Mouse (Mus musculus): ENCODE measurements around the gene Sgsm1. TPM values are rescaled to one million over a fixed set of nuclear protein-coding genes. Genes with fewer than 3 reads are reported as not detected.

Gene Sgsm1
- polyA plus RNA-seq, 1 experiment = 1.0 TPM

DNA sequence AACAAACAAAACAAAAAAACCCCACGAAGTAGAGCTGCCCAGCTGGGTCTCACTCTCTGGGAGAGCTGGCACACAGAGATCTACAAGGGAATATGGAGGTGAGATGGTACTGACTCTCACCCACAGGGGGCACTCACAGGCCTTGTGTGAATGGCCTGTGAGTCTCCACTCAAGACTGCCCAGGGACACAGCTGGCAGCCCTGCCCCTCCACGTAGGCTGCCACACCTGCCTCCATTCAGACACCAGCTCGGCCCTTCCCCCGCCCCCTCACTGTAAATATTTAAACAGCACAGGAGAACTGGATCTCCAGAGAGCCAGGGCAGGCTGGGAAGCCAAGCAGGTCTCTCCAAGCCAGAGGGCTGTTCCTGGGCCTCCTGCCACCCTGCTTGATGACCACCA, 14.8 kb downstream of the Sgsm1 start:
- H3K36me3 ChIP-seq (ENCODE audit: control insufficient read depth, insufficient read depth, low read length) = no peaks in the 10 kb centered on the region
- no peak for DNase-seq
- H3K27me3 ChIP-seq (ENCODE audit: control insufficient read depth, insufficient read depth, low read length) = no peaks in the 10 kb centered on the region
- TF ChIP-seq POLR2A (IDR thresholded peaks at IDR 0.05; ENCODE audit: control insufficient read depth, extremely low read depth, insufficient read depth, low read length, poor library complexity) (no peak), CTCF (IDR thresholded peaks at IDR 0.05; ENCODE audit: borderline replicate concordance, control insufficient read depth, extremely low read depth, insufficient read depth, low read length, poor library complexity) (no peak)
- 50% methylated on average over 4 of the region's 4 CpGs for WGBS
- no peak overlapping the region for H3K4me3 ChIP-seq (ENCODE audit: control insufficient read depth, insufficient read depth, low read length)
- no peak overlapping the region for H3K27ac ChIP-seq (ENCODE audit: control insufficient read depth, insufficient read depth, low read length)
- no peaks in the 10 kb centered on the region for H3K4me1 ChIP-seq (replicated peaks; ENCODE audit: control insufficient read depth, insufficient read depth, low read length)

DNA sequence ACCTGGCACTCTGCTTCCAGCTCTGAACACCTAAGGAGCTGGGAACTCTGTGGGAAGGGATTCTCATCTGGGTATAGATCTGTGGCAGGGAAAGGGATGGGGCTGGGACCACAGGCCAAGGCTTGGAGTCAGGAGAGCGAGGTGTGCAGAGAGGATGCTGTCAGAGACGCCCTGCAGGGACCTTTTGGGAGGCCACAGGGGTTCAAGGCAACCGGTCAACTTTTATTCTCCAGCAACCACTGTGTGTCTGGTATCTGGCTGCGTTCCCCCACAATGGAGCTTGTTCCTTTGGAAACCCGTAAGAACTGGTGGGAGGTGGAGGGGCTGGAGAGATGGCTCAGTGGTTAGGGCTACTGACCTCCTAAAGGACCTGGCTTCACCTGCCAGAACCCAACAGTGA, 16.0 kb downstream of the Sgsm1 start:
- TF ChIP-seq POLR2A (IDR thresholded peaks at IDR 0.05; ENCODE audit: control insufficient read depth, extremely low read depth, insufficient read depth, low read length, poor library complexity) (no peak), CTCF (IDR thresholded peaks at IDR 0.05; ENCODE audit: borderline replicate concordance, control insufficient read depth, extremely low read depth, insufficient read depth, low read length, poor library complexity) (no peak)
- 96% methylated on average over 5 of the region's 5 CpGs for WGBS
- Histone ChIP-seq H3K27ac (ENCODE audit: control insufficient read depth, insufficient read depth, low read length) (no peak overlapping the region), H3K27me3 (ENCODE audit: control insufficient read depth, insufficient read depth, low read length) (no peaks in the 10 kb centered on the region), H3K36me3 (ENCODE audit: control insufficient read depth, insufficient read depth, low read length) (no peaks in the 10 kb centered on the region), H3K4me3 (ENCODE audit: control insufficient read depth, insufficient read depth, low read length) (no peak overlapping the region), H3K4me1 (replicated peaks; ENCODE audit: control insufficient read depth, insufficient read depth, low read length) (no peaks in the 10 kb centered on the region)
- no peak for DNase-seq

DNA sequence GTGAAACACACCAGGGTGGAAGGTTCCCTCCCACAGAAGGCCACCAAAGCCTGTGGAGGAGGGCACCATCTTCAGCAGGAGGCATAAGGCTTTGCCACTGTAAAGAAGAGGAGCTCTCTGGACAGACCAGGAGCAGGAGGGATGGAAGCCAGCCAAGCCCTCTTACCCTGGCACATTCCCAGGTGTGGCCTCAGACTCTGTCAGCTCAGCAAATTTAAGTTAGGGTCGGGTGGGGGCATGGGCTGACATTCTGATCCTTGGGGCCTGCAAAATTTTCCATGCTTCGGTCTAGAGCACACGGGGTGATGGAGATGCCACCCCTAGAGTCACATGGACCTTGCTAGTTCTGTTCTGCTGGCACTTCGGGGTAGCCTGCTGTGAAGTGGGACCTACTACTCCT, 17.1 kb downstream of the Sgsm1 start:
- 58% methylated on average over 4 of the region's 4 CpGs for WGBS
- no peak overlapping the region for H3K27ac ChIP-seq (ENCODE audit: control insufficient read depth, insufficient read depth, low read length)
- no peaks in the 10 kb centered on the region for H3K27me3 ChIP-seq (ENCODE audit: control insufficient read depth, insufficient read depth, low read length)
- DNase-seq = no peak
- no peaks in the 10 kb centered on the region for H3K36me3 ChIP-seq (ENCODE audit: control insufficient read depth, insufficient read depth, low read length)
- no peak overlapping the region for H3K4me3 ChIP-seq (ENCODE audit: control insufficient read depth, insufficient read depth, low read length)
- no peak for TF ChIP-seq POLR2A (IDR thresholded peaks at IDR 0.05; ENCODE audit: control insufficient read depth, extremely low read depth, insufficient read depth, low read length, poor library complexity)
- TF ChIP-seq CTCF (IDR thresholded peaks at IDR 0.05; ENCODE audit: borderline replicate concordance, control insufficient read depth, extremely low read depth, insufficient read depth, low read length, poor library complexity) = no peak
- no peaks in the 10 kb centered on the region for H3K4me1 ChIP-seq (replicated peaks; ENCODE audit: control insufficient read depth, insufficient read depth, low read length)

DNA sequence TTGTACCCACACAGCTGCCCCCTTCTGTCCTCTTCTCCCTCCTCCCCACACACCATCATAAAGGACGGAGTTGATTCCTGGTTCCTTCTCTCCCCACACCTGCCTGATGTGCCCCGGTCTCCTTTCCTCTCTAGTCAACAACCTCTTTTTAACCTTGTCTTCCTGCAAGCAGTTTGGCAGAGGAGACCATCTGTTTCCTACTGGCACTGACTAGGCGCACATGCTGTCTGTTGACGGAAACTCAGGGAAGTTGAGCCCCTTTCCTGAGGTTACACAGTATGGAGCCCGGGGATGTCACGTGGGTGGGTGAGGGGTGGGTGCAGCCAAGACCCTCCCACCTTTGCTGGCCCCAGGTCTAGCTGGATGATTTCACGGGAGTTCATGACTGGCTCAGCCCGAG, 17.8 kb downstream of the Sgsm1 start:
- no peak for DNase-seq
- no peaks in the 10 kb centered on the region for H3K36me3 ChIP-seq (ENCODE audit: control insufficient read depth, insufficient read depth, low read length)
- no peak overlapping the region for H3K27ac ChIP-seq (ENCODE audit: control insufficient read depth, insufficient read depth, low read length)
- 7% methylated on average over 8 of the region's 8 CpGs for WGBS
- H3K4me1 ChIP-seq (replicated peaks; ENCODE audit: control insufficient read depth, insufficient read depth, low read length) = no peaks in the 10 kb centered on the region
- TF ChIP-seq POLR2A (IDR thresholded peaks at IDR 0.05; ENCODE audit: control insufficient read depth, extremely low read depth, insufficient read depth, low read length, poor library complexity) (no peak), CTCF (IDR thresholded peaks at IDR 0.05; ENCODE audit: borderline replicate concordance, control insufficient read depth, extremely low read depth, insufficient read depth, low read length, poor library complexity) (no peak)
- H3K4me3 ChIP-seq (ENCODE audit: control insufficient read depth, insufficient read depth, low read length) = no peak overlapping the region
- no peaks in the 10 kb centered on the region for H3K27me3 ChIP-seq (ENCODE audit: control insufficient read depth, insufficient read depth, low read length)

DNA sequence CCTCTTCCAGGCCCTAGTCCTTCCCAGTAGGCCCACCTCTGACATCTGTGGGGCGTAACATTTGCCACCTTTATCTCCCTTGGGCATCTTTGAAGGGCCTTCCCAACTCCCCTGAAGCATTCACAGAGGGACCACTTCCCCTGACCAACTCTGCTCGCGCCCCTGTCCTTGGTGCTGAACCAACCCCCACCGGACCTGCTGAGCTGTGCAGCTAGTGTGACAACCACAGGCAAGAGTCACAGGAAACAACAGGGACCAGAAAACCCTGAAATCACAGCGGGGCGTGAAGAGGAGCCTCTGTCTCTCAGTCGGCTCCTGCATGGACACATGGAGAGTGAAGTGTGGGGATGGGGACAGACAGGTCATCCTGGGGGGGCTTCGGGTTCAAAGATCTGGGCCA, 18.4 kb downstream of the Sgsm1 start:
- Histone ChIP-seq H3K4me3 (ENCODE audit: control insufficient read depth, insufficient read depth, low read length) (no peak overlapping the region), H3K27me3 (ENCODE audit: control insufficient read depth, insufficient read depth, low read length) (no peaks in the 10 kb centered on the region), H3K4me1 (replicated peaks; ENCODE audit: control insufficient read depth, insufficient read depth, low read length) (no peaks in the 10 kb centered on the region), H3K27ac (ENCODE audit: control insufficient read depth, insufficient read depth, low read length) (no peak overlapping the region), H3K36me3 (ENCODE audit: control insufficient read depth, insufficient read depth, low read length) (no peaks in the 10 kb centered on the region)
- DNase-seq = no peak
- WGBS = 7% methylated on average over 8 of the region's 8 CpGs
- no peak for TF ChIP-seq POLR2A (IDR thresholded peaks at IDR 0.05; ENCODE audit: control insufficient read depth, extremely low read depth, insufficient read depth, low read length, poor library complexity)
- no peak for TF ChIP-seq CTCF (IDR thresholded peaks at IDR 0.05; ENCODE audit: borderline replicate concordance, control insufficient read depth, extremely low read depth, insufficient read depth, low read length, poor library complexity)

DNA sequence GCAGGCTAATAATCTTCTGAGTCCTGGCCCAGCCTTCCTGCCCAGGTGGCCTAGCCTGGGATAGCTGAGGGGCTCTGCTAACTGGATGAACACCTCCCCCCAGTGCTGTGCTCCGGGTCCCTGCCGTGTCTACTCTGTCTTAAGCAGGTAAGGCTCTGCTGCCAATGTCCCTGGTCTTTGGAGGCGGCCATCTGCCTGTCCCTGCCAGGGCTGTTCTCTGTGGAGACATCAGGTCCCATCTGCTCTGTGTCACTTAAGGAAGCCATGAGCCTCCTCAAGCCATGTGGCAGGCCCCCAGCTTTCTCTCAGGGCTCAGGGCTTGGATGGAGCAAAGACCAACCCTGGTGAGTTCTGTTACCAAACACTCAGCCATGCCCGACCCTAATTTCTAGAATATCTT, 19.5 kb downstream of the Sgsm1 start:
- TF ChIP-seq POLR2A (IDR thresholded peaks at IDR 0.05; ENCODE audit: control insufficient read depth, extremely low read depth, insufficient read depth, low read length, poor library complexity) (no peak), CTCF (IDR thresholded peaks at IDR 0.05; ENCODE audit: borderline replicate concordance, control insufficient read depth, extremely low read depth, insufficient read depth, low read length, poor library complexity) (no peak)
- H3K27ac ChIP-seq (ENCODE audit: control insufficient read depth, insufficient read depth, low read length) = no peak overlapping the region
- WGBS = 97% methylated on average over 4 of the region's 4 CpGs

DNA sequence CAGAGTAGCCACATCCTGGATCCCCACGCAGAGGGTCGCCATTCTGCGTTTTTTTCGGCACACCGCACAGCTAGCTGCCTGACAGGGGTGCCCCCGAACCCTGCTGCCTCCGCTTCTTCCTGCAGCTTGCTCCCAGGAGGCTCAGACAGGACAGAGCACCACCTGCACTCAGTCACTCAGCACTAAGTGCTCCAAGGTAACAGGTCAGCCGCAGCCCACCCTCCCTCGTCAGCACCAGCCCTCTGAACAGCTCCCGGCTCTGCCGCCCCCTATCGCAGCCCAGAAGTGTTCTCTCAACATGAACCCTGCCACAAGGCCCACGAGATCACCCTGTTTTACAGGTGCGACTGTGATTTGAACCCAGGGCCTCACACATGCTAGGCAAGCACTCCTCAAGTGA, 20.4 kb downstream of the Sgsm1 start:
- WGBS = 83% methylated on average over 14 of the region's 14 CpGs

More for the DNA sequence above, 19.5 kb downstream of the Sgsm1 start:
- Histone ChIP-seq H3K4me3 (ENCODE audit: control insufficient read depth, insufficient read depth, low read length) (no peak overlapping the region), H3K4me1 (replicated peaks; ENCODE audit: control insufficient read depth, insufficient read depth, low read length) (no peaks in the 10 kb centered on the region), H3K36me3 (ENCODE audit: control insufficient read depth, insufficient read depth, low read length) (no peaks in the 10 kb centered on the region), H3K27me3 (ENCODE audit: control insufficient read depth, insufficient read depth, low read length) (no peaks in the 10 kb centered on the region)
- DNase-seq = no peak

More for the DNA sequence above, 20.4 kb downstream of the Sgsm1 start:
- no peak for DNase-seq
- Histone ChIP-seq H3K4me3 (ENCODE audit: control insufficient read depth, insufficient read depth, low read length) (no peak overlapping the region), H3K27ac (ENCODE audit: control insufficient read depth, insufficient read depth, low read length) (no peak overlapping the region), H3K27me3 (ENCODE audit: control insufficient read depth, insufficient read depth, low read length) (no peaks in the 10 kb centered on the region), H3K4me1 (replicated peaks; ENCODE audit: control insufficient read depth, insufficient read depth, low read length) (no peaks in the 10 kb centered on the region), H3K36me3 (ENCODE audit: control insufficient read depth, insufficient read depth, low read length) (no peaks in the 10 kb centered on the region)
- TF ChIP-seq POLR2A (IDR thresholded peaks at IDR 0.05; ENCODE audit: control insufficient read depth, extremely low read depth, insufficient read depth, low read length, poor library complexity) (no peak), CTCF (IDR thresholded peaks at IDR 0.05; ENCODE audit: borderline replicate concordance, control insufficient read depth, extremely low read depth, insufficient read depth, low read length, poor library complexity) (no peak)
